Mouse (Mus musculus) G1E (cell line): ENCODE data around the gene Rtraf.

Source experiments
- CTCF ChIP-seq: IDR thresholded peaks from 2 replicates; pipeline ENCODE4 v1.5.1; 2012; ENCODE audit warnings: low read depth, low read length, inconsistent platforms, mixed read lengths
- GATA1 ChIP-seq: IDR thresholded peaks from 2 replicates; pipeline ENCODE4 v1.6.1; 2012; ENCODE audit warnings: borderline replicate concordance, low read length, inconsistent platforms, mixed read lengths
- POLR2AphosphoS5 ChIP-seq: IDR thresholded peaks from 2 replicates; pipeline ENCODE4 v1.6.1; 2012; ENCODE audit warnings: low read depth, low read length, inconsistent platforms; ENCODE audit not compliant: insufficient replicate concordance
- TAL1 ChIP-seq: conservative IDR thresholded peaks from 2 replicates; pipeline ENCODE4 v1.6.1; 2012; ENCODE audit warnings: low read depth, low read length, inconsistent platforms, mixed read lengths

GRCm38 (mm10) chr14:19858279-19858678 lies 34.7 kb upstream of the Rtraf start:
- TF ChIP-seq CTCF = no peak
- no peak for TF ChIP-seq TAL1
- no peak for TF ChIP-seq POLR2AphosphoS5
- TF ChIP-seq GATA1 = no peak
